In the genomic region with DNA sequence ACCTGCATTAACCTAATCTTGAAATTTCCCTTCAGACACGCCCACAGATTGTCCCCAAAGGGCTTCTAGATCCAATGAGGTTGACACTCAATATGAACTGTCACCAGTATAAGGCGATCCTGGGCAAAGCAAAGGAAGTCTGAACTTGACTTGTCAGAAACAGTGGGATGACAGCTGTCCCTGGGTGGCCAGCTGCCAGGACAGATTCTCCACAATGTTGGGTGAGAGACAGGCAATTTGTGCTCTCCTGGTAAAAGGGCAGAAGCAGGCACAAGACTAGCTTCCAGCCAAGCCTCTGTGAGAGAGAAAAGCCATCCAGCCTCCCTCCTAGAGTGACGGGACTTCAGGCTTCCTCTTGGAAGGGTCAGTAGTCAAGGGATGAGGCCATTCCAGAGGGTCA, we compare ENCODE assay signal across 21 mouse cellular contexts.
"Had no signal": no experiment of that assay in that cellular context is flagged by ENCODE, and none has a peak within 500 bp of the region (broad histone marks: within the 10 kb centered on the region; RNA-seq: fewer than 3 reads in every experiment).

No protein-coding gene starts in this region.

- H3K4me1 ChIP-seq: hindbrain, embryonic 13.5 days; hindbrain, embryonic 15.5 days; liver, embryonic 15.5 days had no signal

- H3K9me3 ChIP-seq: heart, embryonic 13.5 days; heart, embryonic 15.5 days; hindbrain, embryonic 13.5 days; hindbrain, embryonic 15.5 days; limb, embryonic 10.5 days; limb, embryonic 12.5 days; liver, embryonic 13.5 days; liver, embryonic 15.5 days had no signal

- H3K4me3 ChIP-seq: heart, embryonic 13.5 days; heart, embryonic 15.5 days; hindbrain, embryonic 13.5 days; hindbrain, embryonic 15.5 days; layer of hippocampus, adult 2 months; limb, embryonic 10.5 days; limb, embryonic 12.5 days; liver, embryonic 13.5 days; liver, embryonic 15.5 days had no signal

- DNase-seq: gastrocnemius, postnatal 14 days; gastrocnemius, postnatal 36 days; heart, adult 18-20 months; heart, postnatal 14 days; heart, postnatal 36 days; kidney, adult 18-20 months; kidney, adult 8-10 months; kidney, postnatal 10 days; kidney, postnatal 25 days; kidney, postnatal 4 days; liver; liver, embryonic 13.5 days had no signal

- H3K36me3 ChIP-seq: heart, embryonic 15.5 days; hindbrain, embryonic 13.5 days; hindbrain, embryonic 15.5 days; limb, embryonic 12.5 days had no signal

- H3K27me3 ChIP-seq: heart, embryonic 13.5 days; heart, embryonic 15.5 days; hindbrain, embryonic 13.5 days; hindbrain, embryonic 15.5 days; limb, embryonic 12.5 days; liver, embryonic 13.5 days; liver, embryonic 15.5 days had no signal

- H3K27ac ChIP-seq: heart, embryonic 13.5 days; heart, embryonic 15.5 days; hindbrain, embryonic 13.5 days; hindbrain, embryonic 15.5 days; hindbrain, postnatal 0 days; layer of hippocampus, adult 2 months; limb, embryonic 10.5 days; limb, embryonic 12.5 days; liver, embryonic 13.5 days; liver, embryonic 15.5 days had no signal
